Mouse (Mus musculus): ENCODE data around the gene Tbcb.

- TF ChIP-seq GATA1 (IDR thresholded peaks at IDR 0.05; ENCODE audit: borderline replicate concordance, low read length) (no peak), FLI1 (IDR thresholded peaks at IDR 0.05; ENCODE audit: low read length) (no peak)
Observed at GRCm38 (mm10) chr7:30265935-30266334, 33.9 kb upstream of the Tbcb start.

Measured in megakaryocyte, embryonic 14.5 days (primary cell).